Mouse (Mus musculus) frontal cortex, postnatal 36 days (tissue): ENCODE results near the gene Slc11a2.
"Not testable (repeated sequence)": the region's sequence is repeated elsewhere in the genome, so short reads cannot be mapped to it uniquely, and the experiment has no call there.

ENCODE experiments used
- DNase-seq, 2 experiments: peaks; one replicate each; pipeline ENCODE4 v3.0.0; 2022; ENCODE audit warnings: low spot score in 2 of 2

Slc11a2 gene

DNA sequence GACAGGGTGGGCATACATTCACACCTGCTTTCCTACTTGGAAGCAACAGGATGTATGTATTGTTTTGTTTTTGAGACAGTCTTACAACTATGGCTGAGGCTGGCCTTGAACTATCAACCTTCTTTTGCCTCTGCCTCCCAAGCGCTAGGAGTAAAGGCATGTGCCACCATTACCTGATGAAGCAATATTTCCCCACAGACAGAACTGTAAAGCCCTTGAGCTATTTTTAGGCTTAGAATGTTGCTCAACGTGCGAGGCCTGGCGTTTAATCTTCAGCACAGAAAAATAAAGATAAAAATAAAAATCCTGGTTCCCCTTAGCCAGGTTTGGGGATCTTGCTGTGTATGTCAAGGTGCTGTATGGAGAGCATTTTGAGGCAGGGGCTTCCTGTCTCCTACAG is 11.2 kb upstream of the Slc11a2 start:
- DNase-seq: no peak

DNA sequence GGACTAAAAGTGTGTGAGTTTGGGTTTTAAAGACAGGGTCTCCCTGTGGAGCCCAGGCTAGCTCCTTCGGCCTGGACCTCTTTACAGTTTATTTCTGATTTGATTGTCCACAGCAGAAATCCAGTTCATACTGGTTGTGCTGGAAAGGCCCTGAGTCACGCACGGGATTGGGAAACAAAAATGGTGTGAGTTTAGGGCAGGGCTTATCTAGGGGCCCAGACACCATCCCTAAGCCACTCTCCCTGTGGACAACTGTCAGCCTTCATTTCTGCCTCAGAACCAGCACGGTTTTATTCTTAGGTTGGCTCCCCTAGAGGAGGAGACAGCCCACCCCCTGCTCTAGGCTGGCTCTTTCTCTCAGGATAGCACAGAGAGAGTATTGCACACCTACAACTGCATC is 8.4 kb upstream of the Slc11a2 start:
- DNase-seq: no peak

DNA sequence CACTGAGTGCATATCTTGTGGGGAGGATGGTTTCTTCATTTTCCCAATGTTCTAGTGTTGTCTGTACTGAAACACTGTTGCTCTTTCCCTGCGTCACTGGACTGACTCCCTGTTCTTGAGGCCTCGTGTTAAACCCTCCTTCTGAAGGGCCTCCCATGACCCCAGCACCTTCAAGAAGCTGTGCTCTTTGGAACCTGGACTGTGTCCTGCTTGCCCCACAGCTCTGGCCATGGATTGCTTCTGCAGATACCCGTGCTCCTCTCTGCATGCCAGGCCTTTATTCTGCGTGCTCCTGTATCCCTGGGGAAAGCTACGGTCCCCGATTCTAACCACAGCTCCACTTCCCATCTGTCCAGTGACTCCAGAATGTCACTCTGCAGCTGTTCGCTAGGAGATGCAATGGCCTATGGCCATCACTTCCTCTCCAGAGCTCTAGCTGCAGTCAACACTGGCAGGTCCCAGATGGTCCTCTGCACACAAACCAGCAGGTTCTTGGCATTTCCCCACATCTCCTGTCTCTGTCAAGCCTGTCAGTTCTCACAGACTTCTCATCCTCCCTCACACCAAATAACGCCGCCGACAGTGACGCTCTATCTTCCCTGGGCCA is 5.2 kb upstream of the Slc11a2 start:
- DNase-seq: no peak

DNA sequence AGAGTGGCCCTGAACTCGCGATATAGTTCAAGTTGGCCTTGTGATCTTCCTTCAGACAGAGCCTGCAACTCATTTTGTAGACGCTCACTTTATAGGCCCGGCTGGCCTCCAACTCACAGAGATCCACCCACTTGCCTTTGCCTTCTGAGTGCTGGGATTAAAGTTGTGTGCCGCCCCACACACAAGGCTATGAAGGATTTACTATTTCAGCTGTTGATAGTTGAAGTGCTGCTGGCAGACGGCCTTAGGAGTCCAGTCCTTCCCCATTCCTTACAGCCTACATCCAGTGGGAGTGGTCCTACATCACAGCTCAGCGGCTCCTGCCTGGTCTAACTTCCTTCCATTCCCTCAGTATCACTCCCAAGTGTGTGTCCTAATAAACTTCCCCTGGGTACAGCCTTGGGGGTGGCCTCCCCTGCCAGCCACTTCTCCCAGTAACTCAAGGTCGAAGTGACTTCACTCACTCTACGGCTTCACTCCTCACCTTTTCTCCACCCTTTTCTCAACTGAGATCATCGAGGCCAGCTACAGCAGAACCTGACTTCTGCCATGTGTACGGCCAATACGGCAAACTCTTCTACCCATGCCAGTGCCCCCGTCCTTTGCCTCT is 3.5 kb upstream of the Slc11a2 start:
- DNase-seq: no peak

DNA sequence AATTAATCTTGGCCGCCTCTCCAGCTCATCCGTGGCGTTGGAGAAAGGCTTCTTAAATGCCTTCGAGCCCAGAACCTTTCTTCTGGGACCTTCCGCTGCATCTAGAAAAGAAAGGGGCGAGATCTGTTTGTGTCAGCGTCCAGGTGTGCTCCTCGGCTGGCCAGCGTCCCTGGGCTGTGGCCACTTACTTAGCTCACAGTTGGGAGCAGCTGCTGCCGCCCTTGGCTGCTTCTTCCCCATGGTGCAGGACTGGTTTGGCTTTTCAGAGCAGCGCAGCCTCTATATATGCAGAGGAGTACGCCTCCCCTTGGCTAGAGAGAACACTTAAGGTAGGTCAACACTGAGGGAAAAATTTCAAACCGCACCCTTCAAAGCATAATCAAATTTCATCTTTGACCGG is 956 bp downstream of the Slc11a2 start:
- no peak for DNase-seq

DNA sequence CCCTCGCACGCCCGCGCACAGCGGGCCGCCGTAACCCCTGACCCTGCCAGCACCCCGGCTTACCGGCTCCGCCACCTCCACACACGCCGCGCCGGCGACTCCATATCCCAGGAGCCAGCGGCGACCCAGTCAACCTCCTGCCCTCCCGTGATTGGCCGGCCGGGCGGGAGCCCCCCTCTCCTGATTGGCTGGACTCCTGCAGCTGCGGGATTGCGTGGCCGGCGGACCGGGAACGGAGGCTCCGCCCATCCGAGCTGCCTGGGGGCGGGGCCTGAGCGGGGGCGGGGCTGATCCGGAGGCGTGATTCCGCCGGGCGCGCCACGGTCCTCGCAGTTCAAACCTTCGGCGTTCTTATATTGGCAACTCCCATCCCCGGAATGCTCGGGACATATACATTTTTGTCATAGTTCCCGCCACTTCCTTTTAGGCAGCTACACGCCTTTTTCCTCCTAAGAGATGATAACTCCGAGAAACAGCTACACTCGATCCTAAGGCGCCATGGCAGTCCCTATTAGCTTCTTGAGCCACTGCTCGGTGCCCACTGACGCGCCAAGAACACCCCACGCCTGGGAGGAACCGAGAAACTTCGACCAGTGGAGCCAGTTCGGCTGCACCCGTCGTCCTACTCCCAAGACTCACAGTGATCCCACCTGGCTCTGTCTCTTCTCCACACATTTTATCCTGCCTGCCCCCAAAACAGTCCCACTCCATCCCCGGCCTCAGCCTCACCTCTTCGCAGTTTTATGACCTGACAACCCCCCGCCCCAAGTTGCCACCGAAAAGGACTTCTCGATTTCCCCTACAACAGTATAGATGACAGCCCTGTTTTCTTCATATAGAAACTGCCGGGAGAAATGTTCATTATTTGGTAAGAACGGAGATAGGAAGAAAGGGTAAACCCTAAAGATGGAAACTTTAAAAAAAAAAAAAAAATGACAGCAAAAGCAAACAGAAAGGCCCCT is 1.7 kb downstream of the Slc11a2 start:
- peak; percentile 96 for DNase-seq

DNA sequence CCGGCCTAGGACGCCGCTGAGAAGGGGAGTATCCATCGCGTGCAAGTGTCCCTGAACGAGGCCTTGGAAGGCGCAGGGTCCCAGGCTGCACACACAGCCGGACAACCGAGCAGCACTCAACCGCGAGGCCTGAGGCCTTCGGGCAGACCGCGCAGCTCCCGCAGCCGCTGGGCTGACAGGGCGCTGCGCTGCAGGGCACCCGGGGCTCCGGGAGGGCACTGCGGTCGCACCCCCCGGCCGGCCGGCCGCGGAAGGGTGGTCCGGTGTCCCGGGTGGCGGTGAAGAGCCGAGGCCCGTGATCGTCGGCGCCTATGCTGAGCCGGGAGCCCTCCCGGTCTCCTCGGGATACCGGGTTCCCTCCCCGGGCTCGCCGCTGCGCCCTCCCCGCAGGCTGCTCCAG is 2.4 kb downstream of the Slc11a2 start:
- DNase-seq: no peak

DNA sequence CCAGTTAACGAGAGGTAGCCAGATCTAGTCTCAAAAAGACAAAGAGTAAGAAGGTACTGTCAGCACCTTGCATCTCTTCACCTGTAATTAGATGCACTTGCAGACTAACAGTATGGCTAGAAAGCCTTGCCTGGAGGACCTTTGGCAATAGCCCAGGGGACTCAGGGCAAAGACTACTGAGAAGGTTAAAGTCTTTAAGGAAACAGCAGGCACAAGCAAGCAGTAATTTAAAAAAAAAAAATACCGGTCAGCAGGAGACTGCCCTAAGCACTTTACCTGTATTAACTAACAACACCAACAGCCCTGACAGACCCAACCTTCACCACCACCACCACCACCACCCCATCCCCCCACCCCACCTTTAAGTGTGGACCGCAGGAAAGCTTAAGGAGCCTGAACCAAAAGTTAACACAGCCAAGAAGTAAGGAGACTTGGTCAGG is 3.1 kb downstream of the Slc11a2 start, which contains the start of gene Gm5475:
TSS of gene Gm5475 (plus strand) at position 390 of the 440 bp plus-strand sequence.
- not testable (repeated sequence) for DNase-seq

DNA sequence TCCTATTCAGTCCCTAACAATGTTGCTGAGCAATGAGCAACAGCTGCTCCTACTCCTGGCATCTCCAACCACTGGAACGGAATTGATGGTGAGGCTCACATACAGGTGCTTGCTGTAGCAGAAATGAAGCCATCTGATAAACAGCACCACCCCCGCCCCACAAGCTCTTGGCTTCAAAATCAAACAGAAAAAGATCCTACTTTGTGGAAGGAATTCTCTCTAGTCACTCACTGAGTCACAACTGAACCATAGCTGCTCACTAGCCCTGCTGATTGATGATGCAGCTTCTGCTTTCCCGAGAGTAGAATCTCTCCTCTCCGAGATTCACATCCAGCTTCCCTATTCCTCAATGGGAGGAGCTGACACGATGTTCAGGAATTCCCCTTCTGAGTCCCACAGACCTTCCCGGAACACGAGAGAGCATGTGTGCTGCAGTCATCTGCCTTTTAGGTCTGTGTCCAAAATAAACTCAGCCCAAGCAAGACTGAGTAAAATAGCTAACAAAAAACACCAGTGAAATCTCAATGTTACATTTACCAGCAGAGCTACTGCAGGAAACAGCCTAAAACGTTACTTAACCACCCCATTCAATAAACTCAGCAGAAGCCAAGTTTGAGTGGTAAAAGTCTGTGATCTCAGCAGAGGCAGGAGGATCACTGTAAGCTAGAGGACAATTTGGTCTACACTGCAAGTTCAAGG is 3.7 kb downstream of the Slc11a2 start:
- peak in 1 of 2 experiments; percentile 19 for DNase-seq

DNA sequence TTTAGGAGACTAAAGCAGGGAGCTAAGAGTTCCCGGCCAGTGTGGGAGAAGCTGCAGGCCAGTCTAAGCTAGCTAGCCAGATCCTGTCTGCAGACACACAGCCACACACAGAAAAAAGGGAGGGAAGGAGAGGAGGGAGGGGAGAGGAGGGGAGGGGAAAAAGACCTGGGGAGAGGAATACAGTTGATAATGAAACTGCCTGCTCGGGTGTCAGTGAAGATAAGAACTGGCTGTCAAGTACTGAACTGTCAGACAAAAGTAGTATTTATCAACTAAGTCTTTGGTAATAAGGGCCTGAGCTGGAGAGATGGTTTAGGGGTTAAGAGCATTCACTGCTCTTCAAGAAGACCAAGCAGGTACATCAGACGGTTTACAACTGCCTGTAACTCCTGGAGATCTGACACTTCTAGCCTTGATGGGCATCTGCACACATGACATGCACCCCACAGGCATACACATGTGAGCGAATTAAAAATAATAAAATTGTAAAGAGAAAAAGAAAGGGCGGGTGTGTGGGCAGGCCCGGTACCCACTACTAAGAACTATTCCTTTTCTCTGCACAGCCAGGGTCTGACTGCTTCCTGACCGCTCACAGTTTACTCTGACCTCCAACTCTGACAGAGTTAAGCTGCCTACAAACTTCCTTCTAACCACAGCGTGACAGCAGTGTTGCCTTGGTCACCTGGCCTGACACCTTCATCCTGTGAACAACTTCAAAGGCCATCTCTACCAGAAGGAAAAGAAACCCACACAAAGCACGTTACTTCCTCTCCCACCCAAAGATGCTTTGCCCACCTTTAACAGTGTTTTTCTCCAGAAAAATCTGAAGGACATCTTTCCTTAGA is 4.7 kb downstream of the Slc11a2 start:
- no peak for DNase-seq

DNA sequence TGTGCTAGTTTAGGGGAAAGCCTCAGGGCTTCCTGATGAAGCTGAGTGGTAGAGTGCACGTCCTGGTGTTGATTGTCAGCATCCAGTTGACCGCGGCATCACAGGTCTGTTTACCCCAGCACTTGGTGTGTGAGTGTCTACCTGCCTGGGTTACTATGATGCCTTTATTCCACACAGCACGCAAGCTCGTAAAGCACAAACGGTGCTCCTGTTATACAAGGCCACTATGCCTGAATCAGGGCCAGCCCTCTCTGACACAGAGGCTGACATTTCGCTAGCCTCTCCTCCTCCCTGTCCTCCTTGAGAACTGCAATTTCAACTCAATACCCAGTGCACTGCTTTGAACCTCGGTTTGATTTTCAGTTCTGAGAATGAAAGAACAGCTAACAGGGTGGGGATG is 5.6 kb downstream of the Slc11a2 start:
- no peak for DNase-seq

DNA sequence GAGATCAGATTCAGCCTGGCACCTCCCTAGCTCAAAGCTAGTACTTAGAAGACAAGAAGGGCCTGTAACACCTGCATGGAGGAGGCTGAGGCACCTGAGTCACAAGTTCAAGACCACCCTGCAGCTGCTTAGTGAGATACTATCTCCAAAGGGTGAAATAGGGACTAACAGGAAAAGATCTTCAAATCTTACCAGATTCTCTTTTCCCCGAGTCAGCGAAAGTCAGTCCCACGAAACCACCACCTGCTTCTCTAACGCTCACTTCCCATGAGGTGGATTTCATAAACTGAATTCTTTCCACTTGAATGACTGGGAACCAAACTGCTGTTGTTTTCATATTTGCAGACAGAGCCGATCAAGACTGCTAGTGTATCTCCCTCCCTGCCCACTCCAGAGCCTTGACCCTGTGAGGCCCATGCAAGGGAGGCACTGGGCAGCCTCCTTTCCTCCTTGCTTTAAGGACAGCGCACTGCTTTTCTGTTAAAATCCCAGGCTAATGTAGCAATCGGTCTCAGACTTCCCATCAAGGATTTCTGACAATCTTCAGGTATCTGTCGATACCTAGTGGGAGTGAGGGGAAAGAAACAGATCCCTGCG is 6.9 kb downstream of the Slc11a2 start:
- DNase-seq: no peak

DNA sequence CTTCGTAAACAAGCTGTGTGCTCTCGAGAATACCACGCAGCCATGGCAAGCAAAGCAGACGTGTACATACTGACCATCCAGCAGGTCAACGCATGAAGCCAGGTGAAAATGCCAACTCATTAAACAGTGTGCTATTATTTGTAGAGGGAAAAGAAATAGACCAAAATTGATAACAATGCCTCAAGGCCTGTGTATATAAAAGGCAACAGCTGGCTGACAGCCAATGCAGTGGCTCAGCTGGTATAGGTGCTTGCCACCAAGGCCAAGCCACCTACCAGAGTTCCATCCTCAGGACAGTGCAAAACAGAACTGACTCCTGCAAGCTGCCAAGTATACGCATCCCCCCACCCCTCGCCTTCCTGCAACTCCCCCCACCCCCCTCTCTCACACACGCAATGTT is 9.2 kb downstream of the Slc11a2 start:
- no peak for DNase-seq

DNA sequence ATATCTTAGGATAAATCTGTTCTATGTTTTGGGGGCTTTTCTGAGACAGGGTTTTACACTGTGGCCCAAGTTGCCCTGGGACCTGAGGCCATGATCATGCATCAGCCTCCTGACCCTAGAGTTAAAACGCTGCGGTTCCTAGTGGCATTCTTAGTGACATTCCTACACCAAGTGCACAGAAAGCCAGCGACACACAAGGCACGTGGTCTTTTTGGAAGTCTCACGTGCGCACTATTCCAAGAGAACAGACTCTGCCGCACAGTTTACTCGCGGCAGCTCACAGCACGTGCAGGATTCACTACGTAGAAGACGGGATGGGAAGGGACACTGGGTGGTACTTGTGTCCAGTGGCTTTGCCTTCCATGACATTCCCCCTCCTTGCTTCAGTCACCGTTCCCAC is 9.9 kb downstream of the Slc11a2 start:
- DNase-seq: no peak

DNA sequence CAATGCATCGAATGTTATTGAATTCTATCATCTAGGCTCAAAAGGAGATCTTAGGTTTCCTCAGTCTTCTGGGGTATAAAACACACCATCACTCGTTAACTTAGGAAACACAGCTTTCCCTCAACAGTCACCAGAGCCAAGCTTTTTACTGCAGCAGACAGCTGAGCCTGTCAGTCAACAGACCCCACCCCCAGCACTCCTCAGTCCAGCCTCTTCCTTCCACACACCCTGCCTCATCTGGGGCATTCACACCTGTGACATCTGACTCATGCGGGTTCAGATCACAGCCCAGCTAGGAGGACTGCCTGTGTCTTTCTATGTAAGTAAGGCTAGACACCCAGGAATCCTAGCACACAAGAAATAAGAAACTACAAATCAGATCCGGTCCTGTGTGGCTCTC is 10.9 kb downstream of the Slc11a2 start:
- no peak for DNase-seq

DNA sequence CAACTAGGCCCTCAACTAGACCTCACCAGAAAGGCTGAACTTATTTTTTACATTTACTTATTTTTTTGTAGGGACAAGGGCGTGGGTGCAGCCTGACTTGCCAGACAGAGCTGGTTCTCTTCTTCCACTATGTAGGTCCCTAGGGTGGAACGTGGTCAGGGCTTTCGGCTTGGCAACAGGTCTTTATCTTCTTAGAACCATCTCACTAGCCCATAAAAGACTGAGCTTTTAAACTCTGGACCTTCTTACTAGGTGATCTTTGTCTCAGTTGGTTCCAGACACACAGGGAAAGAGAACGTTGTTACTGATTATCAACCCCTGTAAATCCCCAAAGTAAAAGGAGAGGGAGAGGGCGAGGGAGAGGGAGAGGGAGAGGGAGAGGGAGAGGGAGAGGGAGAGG is 11.6 kb downstream of the Slc11a2 start:
- DNase-seq: no peak

DNA sequence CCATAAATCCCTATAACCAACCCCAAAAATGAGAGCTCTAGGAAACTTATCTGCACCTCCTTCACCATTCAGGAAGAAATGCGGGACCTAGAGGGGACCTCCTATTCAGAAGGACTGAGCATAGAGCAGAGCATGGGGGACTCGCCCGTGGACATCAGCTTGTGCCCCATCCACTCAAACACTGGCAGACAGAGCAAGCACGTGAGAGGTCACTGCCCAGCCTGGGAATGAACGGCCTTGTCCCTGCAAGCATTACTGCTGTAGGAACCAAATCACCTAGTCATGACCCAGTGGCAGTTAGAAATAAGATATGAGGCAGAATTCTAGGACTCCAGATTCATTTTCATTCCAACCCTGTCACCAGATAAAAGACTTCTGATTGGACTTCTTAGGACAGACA is 13.1 kb downstream of the Slc11a2 start:
- no peak for DNase-seq

DNA sequence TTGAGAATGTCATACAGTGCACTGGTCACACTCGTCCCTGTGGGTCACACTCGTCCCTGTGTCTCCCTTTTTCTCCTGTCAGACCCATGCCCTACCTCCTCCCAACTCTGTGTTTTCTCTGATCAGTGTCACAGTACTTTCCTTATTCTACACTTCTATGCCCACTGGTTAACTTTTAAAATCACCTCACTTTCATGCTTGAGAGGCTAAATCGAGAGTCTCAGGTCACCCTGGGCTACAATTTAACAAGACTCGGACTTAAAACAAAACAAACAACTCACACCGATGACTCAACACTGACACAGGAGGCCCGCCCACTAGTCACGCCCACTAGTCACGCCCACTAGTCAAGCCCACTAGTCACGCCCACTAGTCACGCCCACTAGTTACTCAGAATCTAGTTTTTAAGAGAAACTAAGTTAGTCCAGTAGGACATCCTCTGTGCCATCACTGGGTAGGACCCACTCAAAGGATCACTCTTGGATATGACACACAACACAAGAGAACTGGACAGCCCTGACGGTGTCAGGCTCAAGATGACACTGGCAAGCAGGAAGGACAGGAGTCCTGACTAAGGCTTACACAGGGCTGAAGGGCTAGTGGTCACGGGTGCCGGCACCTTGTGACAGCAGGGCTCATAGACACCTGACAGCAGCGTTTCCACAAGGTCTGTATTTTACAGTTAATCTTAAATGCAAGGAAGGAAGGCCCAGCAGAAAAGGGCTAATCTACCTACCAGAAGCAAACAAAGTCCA is 13.8 kb downstream of the Slc11a2 start:
- DNase-seq: no peak

DNA sequence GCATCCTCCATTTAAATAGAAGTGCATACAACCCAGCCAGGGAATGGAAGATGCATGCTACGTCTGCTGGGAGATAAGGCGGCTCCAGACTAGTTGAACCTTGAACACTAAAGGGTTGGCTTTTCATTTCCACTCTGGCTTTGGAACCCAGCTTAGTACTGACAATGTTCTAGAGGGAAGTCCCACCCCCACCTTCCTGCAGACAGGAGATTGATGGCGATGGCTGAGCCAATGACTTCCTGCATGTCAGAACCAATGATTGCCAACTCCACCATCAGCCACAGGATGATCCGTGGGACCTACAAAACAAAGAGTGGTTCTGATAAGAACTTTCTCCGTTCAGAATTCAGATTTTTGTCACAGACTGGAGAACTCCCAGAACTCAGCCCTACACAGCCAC is 18.8 kb downstream of the Slc11a2 start:
- no peak for DNase-seq
